Mouse (Mus musculus): ENCODE results near the gene Gm20388. TPM values are rescaled to one million over a fixed set of nuclear protein-coding genes. Genes with fewer than 3 reads are reported as not detected.

Gm20388 gene
- total and polyA plus RNA-seq, 3 experiments = 0.02 to 0.05 TPM; not detected in 1

DNA sequence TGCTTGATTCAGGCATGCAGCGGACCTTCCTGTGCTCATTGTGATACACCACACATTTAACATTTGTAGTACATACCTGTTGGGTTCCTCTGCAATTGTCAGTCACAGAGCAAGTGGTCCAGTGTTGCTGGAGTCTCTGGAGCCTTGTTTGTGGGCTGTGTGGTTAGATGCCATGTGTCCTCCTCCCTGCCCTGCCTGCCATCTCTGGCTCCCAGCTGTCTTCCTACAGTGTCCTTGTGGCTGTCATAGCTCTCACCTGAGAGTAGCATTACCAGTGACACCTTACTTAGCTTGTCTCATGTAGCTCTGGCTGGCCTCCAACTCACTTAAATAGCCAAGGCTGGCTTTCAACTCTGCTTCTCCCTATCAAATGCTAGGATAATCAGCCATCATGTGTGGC lies 2108.5 kb downstream of the Gm20388 start:
- Histone ChIP-seq H3K4me1 (ENCODE audit: insufficient read depth, low read depth, low read length) (no peaks in the 10 kb centered on the region; the same call in 1 of the 2 replicates), H3K36me3 (replicated peaks) (peaks cover 100% of the 10 kb centered on the region)

GRCm38 (mm10) chr8:122020050-122020771 lies 2109.6 kb downstream of the Gm20388 start:
- H3K9me3 ChIP-seq (replicated peaks) = no peaks in the 10 kb centered on the region
- no peaks in the 10 kb centered on the region; the same call in 1 of the 2 replicates for H3K4me1 ChIP-seq (ENCODE audit: insufficient read depth, low read depth, low read length)
- ATAC-seq (ENCODE audit: extremely low read depth, insufficient number of reproducible peaks, low FRiP score, poor library complexity, severe bottlenecking) (no peak), DNase-seq (ENCODE audit: low spot score) (no peak)
- TF ChIP-seq CTCF (IDR thresholded peaks at IDR 0.05; ENCODE audit: low read depth, low read length) (no peak), GATA2 (IDR thresholded peaks at IDR 0.05; ENCODE audit: borderline replicate concordance, low read depth, low read length) (no peak), GATA1 (IDR thresholded peaks at IDR 0.05; ENCODE audit: borderline replicate concordance, low read length) (no peak), POLR2AphosphoS5 (IDR thresholded peaks at IDR 0.05; ENCODE audit: insufficient replicate concordance, low read depth, low read length) (no peak), TAL1 (conservative IDR thresholded peaks at IDR 0.05; ENCODE audit: low read depth, low read length) (no peak)
- H3K36me3 ChIP-seq (replicated peaks) = peaks cover 100% of the 10 kb centered on the region
- no peak overlapping the region for H3K4me3 ChIP-seq (ENCODE audit: low read depth, low read length)
- no peaks in the 10 kb centered on the region for H3K27me3 ChIP-seq (ENCODE audit: insufficient read depth, low read length)

More for the DNA sequence above, 2108.5 kb downstream of the Gm20388 start:
- H3K4me3 ChIP-seq (ENCODE audit: low read depth, low read length) = no peak overlapping the region
- H3K27me3 ChIP-seq (ENCODE audit: insufficient read depth, low read length) = no peaks in the 10 kb centered on the region
- ATAC-seq (ENCODE audit: extremely low read depth, insufficient number of reproducible peaks, low FRiP score, poor library complexity, severe bottlenecking) (no peak), DNase-seq (ENCODE audit: low spot score) (no peak)
- H3K9me3 ChIP-seq (replicated peaks) = no peaks in the 10 kb centered on the region
- TF ChIP-seq GATA2 (IDR thresholded peaks at IDR 0.05; ENCODE audit: borderline replicate concordance, low read depth, low read length) = no peak
- TF ChIP-seq CTCF (IDR thresholded peaks at IDR 0.05; ENCODE audit: low read depth, low read length) = no peak
- no peak for TF ChIP-seq GATA1 (IDR thresholded peaks at IDR 0.05; ENCODE audit: borderline replicate concordance, low read length)
- TF ChIP-seq POLR2AphosphoS5 (IDR thresholded peaks at IDR 0.05; ENCODE audit: insufficient replicate concordance, low read depth, low read length) = no peak
- no peak for TF ChIP-seq TAL1 (conservative IDR thresholded peaks at IDR 0.05; ENCODE audit: low read depth, low read length)

DNA sequence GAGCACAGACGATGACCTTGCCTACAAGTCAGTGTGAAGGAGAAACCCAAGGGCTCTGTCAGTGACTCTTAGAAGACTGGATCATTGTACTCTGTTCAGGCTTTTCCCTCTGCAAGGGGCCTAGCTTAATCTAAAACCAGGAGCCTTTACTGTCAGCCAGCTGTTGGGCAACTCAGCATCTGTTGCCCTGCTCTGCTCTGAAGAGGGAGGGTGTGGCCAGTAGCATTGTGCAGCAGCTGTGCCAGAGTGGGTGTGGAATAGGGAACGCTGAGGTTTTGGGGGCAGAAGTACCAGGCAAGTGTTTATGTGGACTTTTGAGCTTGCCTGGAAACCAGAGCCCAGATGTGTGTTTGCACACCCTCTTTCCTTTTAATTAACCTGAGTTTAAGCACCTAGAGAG lies 2111.1 kb downstream of the Gm20388 start:
- H3K4me3 ChIP-seq (ENCODE audit: low read depth, low read length) = no peak overlapping the region
- peaks cover 100% of the 10 kb centered on the region for H3K36me3 ChIP-seq (replicated peaks)
- H3K9me3 ChIP-seq (replicated peaks) = no peaks in the 10 kb centered on the region
- no peaks in the 10 kb centered on the region for H3K27me3 ChIP-seq (ENCODE audit: insufficient read depth, low read length)
- no peaks in the 10 kb centered on the region; the same call in 1 of the 2 replicates for H3K4me1 ChIP-seq (ENCODE audit: insufficient read depth, low read depth, low read length)
- DNase-seq (ENCODE audit: low spot score) (no peak), ATAC-seq (ENCODE audit: extremely low read depth, insufficient number of reproducible peaks, low FRiP score, poor library complexity, severe bottlenecking) (no peak)
- TF ChIP-seq GATA2 (IDR thresholded peaks at IDR 0.05; ENCODE audit: borderline replicate concordance, low read depth, low read length) (no peak), GATA1 (IDR thresholded peaks at IDR 0.05; ENCODE audit: borderline replicate concordance, low read length) (no peak), CTCF (IDR thresholded peaks at IDR 0.05; ENCODE audit: low read depth, low read length) (no peak)

- DNase-seq (ENCODE audit: low spot score) (no peak), ATAC-seq (ENCODE audit: extremely low read depth, insufficient number of reproducible peaks, low FRiP score, poor library complexity, severe bottlenecking) (no peak)
- Histone ChIP-seq H3K4me3 (ENCODE audit: low read depth, low read length) (no peak overlapping the region), H3K4me1 (ENCODE audit: insufficient read depth, low read depth, low read length) (no peaks in the 10 kb centered on the region; the same call in 1 of the 2 replicates), H3K9me3 (replicated peaks) (no peaks in the 10 kb centered on the region), H3K36me3 (replicated peaks) (peaks cover 100% of the 10 kb centered on the region), H3K27me3 (ENCODE audit: insufficient read depth, low read length) (no peaks in the 10 kb centered on the region)
- TF ChIP-seq CTCF (IDR thresholded peaks at IDR 0.05; ENCODE audit: low read depth, low read length) (no peak), TAL1 (conservative IDR thresholded peaks at IDR 0.05; ENCODE audit: low read depth, low read length) (no peak), GATA1 (IDR thresholded peaks at IDR 0.05; ENCODE audit: borderline replicate concordance, low read length) (no peak), POLR2AphosphoS5 (IDR thresholded peaks at IDR 0.05; ENCODE audit: insufficient replicate concordance, low read depth, low read length) (no peak), GATA2 (IDR thresholded peaks at IDR 0.05; ENCODE audit: borderline replicate concordance, low read depth, low read length) (no peak)
These were observed 2111.6 kb downstream of the Gm20388 start for GRCm38 (mm10) chr8:122022274-122022673.

GRCm38 (mm10) chr8:122022705-122023104 lies 2112.1 kb downstream of the Gm20388 start:
- no peaks in the 10 kb centered on the region for H3K27me3 ChIP-seq (ENCODE audit: insufficient read depth, low read length)
- H3K36me3 ChIP-seq (replicated peaks) = peaks cover 96% of the 10 kb centered on the region
- no peaks in the 10 kb centered on the region; the same call in 1 of the 2 replicates for H3K4me1 ChIP-seq (ENCODE audit: insufficient read depth, low read depth, low read length)
- DNase-seq (ENCODE audit: low spot score) (no peak), ATAC-seq (ENCODE audit: extremely low read depth, insufficient number of reproducible peaks, low FRiP score, poor library complexity, severe bottlenecking) (no peak)
- no peak overlapping the region for H3K4me3 ChIP-seq (ENCODE audit: low read depth, low read length)
- TF ChIP-seq TAL1 (conservative IDR thresholded peaks at IDR 0.05; ENCODE audit: low read depth, low read length) = no peak
- TF ChIP-seq GATA1 (IDR thresholded peaks at IDR 0.05; ENCODE audit: borderline replicate concordance, low read length) = no peak
- TF ChIP-seq GATA2 (IDR thresholded peaks at IDR 0.05; ENCODE audit: borderline replicate concordance, low read depth, low read length) = no peak
- no peak for TF ChIP-seq CTCF (IDR thresholded peaks at IDR 0.05; ENCODE audit: low read depth, low read length)
- TF ChIP-seq POLR2AphosphoS5 (IDR thresholded peaks at IDR 0.05; ENCODE audit: insufficient replicate concordance, low read depth, low read length) = no peak
- H3K9me3 ChIP-seq (replicated peaks) = no peaks in the 10 kb centered on the region

DNA sequence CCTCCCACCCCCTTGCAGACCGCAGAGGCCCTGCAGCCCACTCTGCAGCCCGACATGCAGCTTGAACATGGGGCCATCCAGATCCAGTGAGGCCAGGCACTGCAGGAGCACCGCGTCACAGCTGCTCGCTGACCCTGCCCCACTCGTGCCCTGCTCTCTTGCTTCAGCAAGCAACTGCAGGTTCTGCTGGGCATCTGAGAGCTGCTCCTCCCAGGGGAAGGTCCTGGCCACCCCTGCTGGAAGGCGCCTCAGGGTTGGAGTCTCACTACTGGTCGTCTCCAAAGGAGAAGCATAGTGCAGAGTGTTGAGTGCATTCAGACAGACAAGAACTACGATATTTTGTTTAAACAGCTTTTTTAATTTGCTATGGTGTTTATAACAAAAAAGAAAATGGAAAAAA lies 2114.9 kb downstream of the Gm20388 start:
- Histone ChIP-seq H3K36me3 (replicated peaks) (peaks cover 67% of the 10 kb centered on the region), H3K27me3 (ENCODE audit: insufficient read depth, low read length) (peaks cover 11% of the 10 kb centered on the region; the same call in 1 of the 2 replicates), H3K4me1 (ENCODE audit: insufficient read depth, low read depth, low read length) (no peaks in the 10 kb centered on the region; the same call in 1 of the 2 replicates), H3K4me3 (ENCODE audit: low read depth, low read length) (no peak overlapping the region), H3K9me3 (replicated peaks) (no peaks in the 10 kb centered on the region)
- no peak for ATAC-seq (ENCODE audit: extremely low read depth, insufficient number of reproducible peaks, low FRiP score, poor library complexity, severe bottlenecking)
- no peak for TF ChIP-seq TAL1 (conservative IDR thresholded peaks at IDR 0.05; ENCODE audit: low read depth, low read length)
- no peak for TF ChIP-seq POLR2AphosphoS5 (IDR thresholded peaks at IDR 0.05; ENCODE audit: insufficient replicate concordance, low read depth, low read length)
- TF ChIP-seq GATA1 (IDR thresholded peaks at IDR 0.05; ENCODE audit: borderline replicate concordance, low read length) = no peak
- no peak for TF ChIP-seq GATA2 (IDR thresholded peaks at IDR 0.05; ENCODE audit: borderline replicate concordance, low read depth, low read length)
- TF ChIP-seq CTCF (IDR thresholded peaks at IDR 0.05; ENCODE audit: low read depth, low read length) = no peak
- DNase-seq (ENCODE audit: low spot score) = no peak

Data from G1E (cell line).